ENCODE assay signal across 25 mouse cellular contexts in the genomic region with DNA sequence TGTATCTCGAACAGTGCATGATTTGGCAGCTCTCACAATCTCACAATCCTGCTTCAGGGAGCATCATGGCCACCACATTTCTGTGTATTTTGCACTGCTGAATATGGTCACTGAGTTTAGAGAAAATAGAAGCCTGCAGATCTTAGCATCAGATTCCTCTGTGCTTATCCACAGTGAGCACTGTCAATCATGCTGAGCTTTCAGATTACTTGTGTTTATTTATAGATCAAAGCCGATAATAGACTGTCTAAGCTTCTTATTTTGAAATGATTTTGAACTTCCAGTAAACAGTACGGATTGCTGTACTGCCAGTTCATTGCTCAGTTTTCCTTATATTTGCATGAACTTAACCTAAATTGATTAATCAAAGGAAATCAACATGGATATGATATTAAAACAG.
DNase-seq lines count a peak whose midpoint lies in the region; ATAC-seq and TF ChIP-seq lines count a peak whose summit lies in the region.
"Had no signal": no experiment of that assay in that cellular context is flagged by ENCODE, and none has a peak within 500 bp of the region (broad histone marks: within the 10 kb centered on the region; RNA-seq: fewer than 3 reads in every experiment).

No protein-coding gene starts in this region.

- no peak for TF ChIP-seq CTCF in hindbrain, postnatal 0 days (IDR thresholded peaks at IDR 0.05; ENCODE audit: low read depth)
- no peak for TF ChIP-seq CTCF in brain, embryonic 14.5 days (IDR thresholded peaks at IDR 0.05; ENCODE audit: borderline replicate concordance, extremely low read depth, insufficient read depth, insufficient read length)

- no peak overlapping the region for H3K4me3 ChIP-seq in hindbrain, postnatal 0 days (ENCODE audit: low read length)
- H3K4me3 ChIP-seq in hindbrain, embryonic 13.5 days, result no peak overlapping the region
- no peak overlapping the region for H3K4me3 ChIP-seq in midbrain, embryonic 15.5 days
- H3K4me3 ChIP-seq in midbrain, embryonic 10.5 days, result no peak overlapping the region
- H3K4me3 ChIP-seq: embryonic facial prominence, embryonic 12.5 days; embryonic facial prominence, embryonic 15.5 days; heart, embryonic 10.5 days; heart, embryonic 13.5 days; hindbrain, embryonic 12.5 days had no signal

- no peaks in the 10 kb centered on the region for H3K4me1 ChIP-seq in hindbrain, postnatal 0 days (ENCODE audit: insufficient read depth, low read length)
- H3K4me1 ChIP-seq in hindbrain, embryonic 13.5 days (replicated peaks), result no peaks in the 10 kb centered on the region
- H3K4me1 ChIP-seq in midbrain, embryonic 15.5 days, result no peaks in the 10 kb centered on the region
- no peaks in the 10 kb centered on the region for H3K4me1 ChIP-seq in midbrain, embryonic 10.5 days
- H3K4me1 ChIP-seq: embryonic facial prominence, embryonic 12.5 days; embryonic facial prominence, embryonic 15.5 days; heart, embryonic 10.5 days; heart, embryonic 13.5 days; hindbrain, embryonic 12.5 days had no signal

- intact Hi-C loops in left cerebral cortex, postnatal 25 days (cut with DNase I), result no loop called here

- no peaks in the 10 kb centered on the region for H3K9me3 ChIP-seq in hindbrain, postnatal 0 days (ENCODE audit: low read length)
- H3K9me3 ChIP-seq in hindbrain, embryonic 13.5 days, result no peaks in the 10 kb centered on the region
- peaks cover 3% of the 10 kb centered on the region; the same call in 1 of the 2 replicates for H3K9me3 ChIP-seq in midbrain, embryonic 15.5 days
- H3K9me3 ChIP-seq in midbrain, embryonic 10.5 days (replicated peaks), result 0 out of 2 replicates have a peak, but pooled peaks cover 4% of the 10 kb centered on the region
- H3K9me3 ChIP-seq: embryonic facial prominence, embryonic 12.5 days; embryonic facial prominence, embryonic 15.5 days; heart, embryonic 10.5 days; hindbrain, embryonic 12.5 days had no signal

- H3K36me3 ChIP-seq in hindbrain, postnatal 0 days (ENCODE audit: insufficient read depth, low read length), result no peaks in the 10 kb centered on the region
- peaks cover 6% of the 10 kb centered on the region; the same call in 1 of the 2 replicates for H3K36me3 ChIP-seq in hindbrain, embryonic 13.5 days
- H3K36me3 ChIP-seq in midbrain, embryonic 15.5 days (replicated peaks), result no peaks in the 10 kb centered on the region; the same call in 1 of the 2 replicates
- no peaks in the 10 kb centered on the region for H3K36me3 ChIP-seq in midbrain, embryonic 10.5 days
- H3K36me3 ChIP-seq: embryonic facial prominence, embryonic 12.5 days; embryonic facial prominence, embryonic 15.5 days; heart, embryonic 10.5 days; heart, embryonic 13.5 days; hindbrain, embryonic 12.5 days had no signal

- 77% methylated on average over 3 of the region's 3 CpGs for WGBS in hindbrain, postnatal 0 days
- 84% methylated on average over 3 of the region's 3 CpGs for WGBS in hindbrain, embryonic 13.5 days
- 67% methylated on average over 3 of the region's 3 CpGs for WGBS in midbrain, embryonic 15.5 days
- WGBS in midbrain, embryonic 10.5 days, result 89% methylated on average over 3 of the region's 3 CpGs

- DNase-seq in hindbrain, postnatal 0 days (ENCODE audit: low spot score), result no peak
- DNase-seq in midbrain, embryonic 10.5 days (ENCODE audit: low spot score), result no peak
- peak; percentile 9 for DNase-seq in brain, embryonic 14.5 days (ENCODE audit: low read depth)
- peak; percentile 64 for DNase-seq in retina, postnatal 1 day
- DNase-seq in yolk sac, embryonic 10.5 days (ENCODE audit: low spot score), result no peak
- no peak for DNase-seq in left cerebral cortex, postnatal 25 days (ENCODE audit: low spot score in 2 of 2)
- DNase-seq: adrenal gland, adult 8-10 months; adrenal gland, postnatal 25 days; cerebellum, adult 11 months; cerebellum, adult 2 months; cerebellum, adult 9-11 months; cerebellum, postnatal 25 days; gastrocnemius, postnatal 25 days; heart, adult 18-20 months had no signal

- no peaks in the 10 kb centered on the region for H3K27me3 ChIP-seq in hindbrain, postnatal 0 days (ENCODE audit: insufficient read depth, low read length)
- H3K27me3 ChIP-seq in hindbrain, embryonic 13.5 days, result no peaks in the 10 kb centered on the region
- H3K27me3 ChIP-seq in midbrain, embryonic 15.5 days (replicated peaks), result no peaks in the 10 kb centered on the region
- no peaks in the 10 kb centered on the region for H3K27me3 ChIP-seq in midbrain, embryonic 10.5 days (ENCODE audit: low read depth, poor library complexity, severe bottlenecking)
- H3K27me3 ChIP-seq: embryonic facial prominence, embryonic 12.5 days; embryonic facial prominence, embryonic 15.5 days; heart, embryonic 13.5 days; hindbrain, embryonic 12.5 days had no signal

- H3K9ac ChIP-seq in hindbrain, postnatal 0 days (replicated peaks; ENCODE audit: low read length), result no peak overlapping the region
- H3K9ac ChIP-seq in hindbrain, embryonic 13.5 days, result no peak overlapping the region
- H3K9ac ChIP-seq in midbrain, embryonic 15.5 days, result no peak overlapping the region
- H3K9ac ChIP-seq: embryonic facial prominence, embryonic 12.5 days; embryonic facial prominence, embryonic 15.5 days; heart, embryonic 13.5 days; hindbrain, embryonic 12.5 days had no signal

- no peak overlapping the region for H3K27ac ChIP-seq in hindbrain, postnatal 0 days
- no peak overlapping the region for H3K27ac ChIP-seq in hindbrain, embryonic 13.5 days
- no peak overlapping the region for H3K27ac ChIP-seq in midbrain, embryonic 15.5 days
- no peak overlapping the region for H3K27ac ChIP-seq in midbrain, embryonic 10.5 days (replicated peaks)
- H3K27ac ChIP-seq: embryonic facial prominence, embryonic 12.5 days; embryonic facial prominence, embryonic 15.5 days; heart, embryonic 10.5 days; heart, embryonic 13.5 days; hindbrain, embryonic 12.5 days had no signal

- H3K4me2 ChIP-seq in hindbrain, postnatal 0 days (ENCODE audit: low read depth, low read length), result no peak overlapping the region
- H3K4me2 ChIP-seq in hindbrain, embryonic 13.5 days, result no peak overlapping the region
- no peak overlapping the region for H3K4me2 ChIP-seq in midbrain, embryonic 15.5 days
- H3K4me2 ChIP-seq: embryonic facial prominence, embryonic 12.5 days; embryonic facial prominence, embryonic 15.5 days; heart, embryonic 13.5 days; hindbrain, embryonic 12.5 days had no signal

- TF ChIP-seq POLR2A in brain, embryonic 14.5 days (IDR thresholded peaks at IDR 0.05; ENCODE audit: borderline replicate concordance, extremely low read depth, insufficient read depth, insufficient read length, poor library complexity, severe bottlenecking), result no peak

- ATAC-seq in hindbrain, postnatal 0 days, result 0 out of 2 replicates have a peak, but pooled peaks have one; percentile 24
- ATAC-seq in hindbrain, embryonic 13.5 days (ENCODE audit: low FRiP score), result no peak
- peak; percentile 45; the same call in 1 of the 2 replicates for ATAC-seq in midbrain, embryonic 15.5 days (replicated peaks)
- ATAC-seq: activated CD4-positive, CD25-positive, alpha-beta regulatory T cell, adult 4 months; CD4-positive, CD25-positive, alpha-beta regulatory T cell, adult 4 months; hindbrain, embryonic 16.5 days; inflammation-experienced regulatory T-cells, adult 6 months had no signal

Comparison
In these comparisons a context has a peak if more than half of its experiments do, and no peak if none do; other contexts are left out.
1. DNase-seq: peak in brain, embryonic 14.5 days (single experiment) and retina, postnatal 1 day (single experiment); none in hindbrain, postnatal 0 days (single experiment), midbrain, embryonic 10.5 days (single experiment), yolk sac, embryonic 10.5 days (single experiment) and left cerebral cortex, postnatal 25 days (0 of 2).